Mouse (Mus musculus): Measurements from ENCODE around the gene Slc16a7.

DNA sequence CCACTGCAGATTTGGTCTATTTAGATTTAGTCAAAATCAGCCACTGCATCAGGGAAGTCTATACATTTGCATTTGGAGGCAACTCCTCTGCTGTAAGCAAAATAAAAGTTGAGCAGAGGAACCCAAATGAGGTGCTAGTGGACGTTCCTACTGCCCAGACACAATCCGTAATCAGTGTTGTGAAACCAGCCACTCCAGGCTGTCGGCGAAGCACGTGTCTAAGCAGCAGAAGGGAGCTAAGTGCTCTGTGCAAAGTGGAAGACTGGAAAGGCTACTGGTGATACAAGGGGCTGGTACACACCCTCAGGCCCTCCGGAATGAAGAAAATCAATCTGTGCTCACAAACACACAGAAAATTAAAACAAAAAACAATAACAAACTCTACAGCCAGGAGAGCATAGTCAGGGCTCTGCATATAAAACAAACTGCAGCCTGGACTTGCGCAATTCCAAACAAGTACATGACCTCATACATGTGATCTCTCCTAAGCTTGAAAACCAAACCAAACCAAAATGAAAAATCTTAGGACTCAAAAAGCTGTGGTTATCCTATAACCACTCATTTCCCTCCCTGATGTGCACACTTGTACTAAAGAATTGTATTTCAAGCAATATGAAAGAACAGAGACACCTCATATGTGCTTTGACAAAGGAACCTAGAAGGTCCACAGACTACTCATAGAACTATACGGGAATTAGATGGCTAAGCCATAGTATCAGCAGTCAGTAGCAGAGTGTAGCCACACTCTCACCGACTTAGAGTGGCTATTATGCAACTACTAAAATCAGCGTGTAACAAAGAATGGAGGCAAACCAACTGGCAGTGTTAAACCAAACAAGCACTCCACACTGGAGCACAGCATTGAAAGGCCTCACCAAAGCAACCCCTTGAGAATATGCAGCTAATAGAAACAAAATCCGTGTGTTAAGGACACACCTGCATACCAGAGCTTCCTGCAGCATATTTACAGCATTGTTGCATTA lies 67.5 kb downstream of the Slc16a7 start:
- TF ChIP-seq TAL1 (conservative IDR thresholded peaks at IDR 0.05; ENCODE audit: low read depth, low read length): no peak
- TF ChIP-seq GATA1 (IDR thresholded peaks at IDR 0.05; ENCODE audit: borderline replicate concordance, low read length): no peak
- no peak for TF ChIP-seq CTCF (IDR thresholded peaks at IDR 0.05; ENCODE audit: low read depth, low read length)
